Mouse (Mus musculus) small intestine, adult 2 months (tissue): ENCODE results near the gene Slc35d2. TPM values are rescaled to one million over a fixed set of nuclear protein-coding genes. Genes with fewer than 3 reads are reported as not detected.

Source experiments
- H3K27ac ChIP-seq: fragments of 200-500 bp; 2 replicates; pipeline ENCODE4 v1.5.1; 2012; ENCODE audit warnings: low read depth, low read length, control low read depth, inconsistent platforms; ENCODE audit not compliant: insufficient read depth
- H3K27me3 ChIP-seq: fragments of 200-500 bp; 2 replicates; pipeline ENCODE4 v1.6.1; 2012; ENCODE audit warnings: mild to moderate bottlenecking, moderate library complexity, low read length, inconsistent platforms; ENCODE audit not compliant: control insufficient read depth, insufficient read depth
- H3K36me3 ChIP-seq: fragments of 200-500 bp; 2 replicates; pipeline ENCODE4 v1.6.1; 2012; ENCODE audit warnings: mild to moderate bottlenecking, low read length, control low read depth, inconsistent platforms; ENCODE audit not compliant: control insufficient read depth, insufficient read depth
- H3K4me1 ChIP-seq: fragments of 200-500 bp; 2 replicates; pipeline ENCODE4 v1.6.1; 2012; ENCODE audit warnings: low read length, inconsistent platforms, mixed read lengths; ENCODE audit not compliant: control insufficient read depth, insufficient read depth, insufficient read length
- H3K4me3 ChIP-seq: fragments of 200-500 bp; 2 replicates; pipeline ENCODE4 v1.5.1; 2012; ENCODE audit warnings: low read depth, mild to moderate bottlenecking, control low read depth, inconsistent platforms, low read length, moderate library complexity
- CTCF ChIP-seq: fragments of 200-500 bp; IDR thresholded peaks from 2 replicates; pipeline ENCODE4 v1.5.1; 2012; ENCODE audit warnings: low read depth, mild to moderate bottlenecking, control low read depth, inconsistent platforms, low read length, moderate library complexity, mixed read lengths; ENCODE audit not compliant: insufficient replicate concordance, insufficient read length; ENCODE audit errors: extremely low read depth
- POLR2A ChIP-seq: fragments of 200-500 bp; IDR thresholded peaks from 2 replicates; pipeline ENCODE4 v1.6.1; 2012; ENCODE audit warnings: low read depth, mild to moderate bottlenecking, control low read depth, inconsistent platforms, low read length, moderate library complexity
- WGBS: fragments of 180-500 bp; shearing (Covaris S2); methylation state at CpG from one replicate; pipeline ENCODE4 v1.1.7; 2018; 5-methylcytosine and 5-hydroxymethylcytosine counted together
- polyA plus RNA-seq: library from polyadenylated mRNA; depleted of rRNA; stranded (reverse); fragments of >200 nt; gene quantifications from 2 replicates; pipeline ENCODE4 v1.2.3, GENCODE M21; 2012; rRNA removed

Slc35d2 gene
- polyA plus RNA-seq: 3.9 and 7.1 TPM in 2 replicates

DNA sequence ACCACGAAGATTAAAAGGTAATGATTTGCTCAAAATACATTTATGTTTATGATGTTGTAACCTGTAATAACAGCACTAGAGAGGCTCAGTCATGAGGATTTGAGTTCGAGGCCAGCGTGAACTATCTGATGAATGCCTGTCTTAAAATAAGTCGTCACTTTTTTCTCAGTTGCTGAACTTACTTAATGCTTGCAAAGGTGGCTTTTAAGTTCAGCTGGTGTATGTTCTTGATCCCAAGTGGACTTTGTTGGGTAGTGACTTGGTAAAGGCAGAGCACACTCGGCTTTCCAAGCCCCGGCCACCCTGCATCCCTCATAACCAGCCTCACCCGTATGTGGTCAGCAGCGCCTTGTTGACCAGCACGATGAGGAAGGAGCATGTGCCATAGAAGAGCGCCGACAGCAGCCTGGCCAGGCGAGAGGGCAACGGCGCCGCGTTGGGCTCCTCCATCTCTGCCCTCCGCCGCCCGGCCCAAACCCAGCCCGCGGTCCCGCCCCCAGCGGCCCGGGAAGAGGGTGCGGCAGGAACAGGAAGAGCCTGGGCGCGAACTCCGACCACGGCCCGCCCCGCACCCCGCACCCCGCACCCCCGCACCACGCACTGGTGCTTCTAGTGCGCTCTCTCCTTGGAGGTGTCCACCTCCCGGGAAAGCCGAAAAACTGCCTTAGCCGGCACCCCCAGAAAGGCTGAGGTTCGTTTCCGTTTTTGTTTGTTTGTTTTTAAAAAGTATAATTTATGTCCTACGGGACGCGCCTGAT is at the start of gene Slc35d2:
TSS of gene Slc35d2 (minus strand) at position 511 of the 758 bp plus-strand sequence.
- no peaks in the 10 kb centered on the region for H3K27me3 ChIP-seq
- H3K27ac ChIP-seq: peak within 1 kb of the TSS; percentile 82
- WGBS: 4% methylated on average over 44 of the region's 44 CpGs
- no peak for TF ChIP-seq CTCF
- peak; percentile 78; the same call in 1 of the 2 replicates for TF ChIP-seq POLR2A
- H3K36me3 ChIP-seq: no peaks in the 10 kb centered on the region
- peak within 1 kb of the TSS; percentile 78 for H3K4me3 ChIP-seq
- H3K4me1 ChIP-seq: peaks cover 3% of the 10 kb centered on the region; the same call in 1 of the 2 replicates

DNA sequence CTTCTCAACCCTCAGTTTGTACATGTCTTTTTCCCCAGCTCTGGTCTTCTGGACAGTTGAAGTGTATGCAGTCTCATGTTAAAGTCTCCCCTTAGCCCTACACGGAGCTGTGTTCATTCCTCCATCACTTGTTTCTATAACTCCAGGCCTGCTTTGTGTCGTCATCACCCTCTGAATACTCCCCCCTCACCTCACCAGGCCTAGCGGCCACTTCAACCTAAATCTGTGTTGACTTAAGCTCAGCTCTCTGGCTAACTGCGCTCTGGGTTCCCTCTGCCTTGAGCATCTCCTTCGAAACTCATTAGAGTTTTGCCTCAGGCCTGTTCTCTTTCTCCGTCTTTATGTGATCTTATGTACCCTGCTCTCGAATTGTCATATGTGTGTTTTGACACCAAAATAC is 48.8 kb upstream of the Slc35d2 start:
- no peak overlapping the region for H3K27ac ChIP-seq
- peaks cover 5% of the 10 kb centered on the region; the same call in 1 of the 2 replicates for H3K4me1 ChIP-seq
- no peaks in the 10 kb centered on the region for H3K27me3 ChIP-seq
- peaks cover 2% of the 10 kb centered on the region for H3K36me3 ChIP-seq
- 86% methylated on average over 7 of the region's 7 CpGs for WGBS
- H3K4me3 ChIP-seq: no peak overlapping the region
- TF ChIP-seq CTCF (no peak), POLR2A (no peak)

DNA sequence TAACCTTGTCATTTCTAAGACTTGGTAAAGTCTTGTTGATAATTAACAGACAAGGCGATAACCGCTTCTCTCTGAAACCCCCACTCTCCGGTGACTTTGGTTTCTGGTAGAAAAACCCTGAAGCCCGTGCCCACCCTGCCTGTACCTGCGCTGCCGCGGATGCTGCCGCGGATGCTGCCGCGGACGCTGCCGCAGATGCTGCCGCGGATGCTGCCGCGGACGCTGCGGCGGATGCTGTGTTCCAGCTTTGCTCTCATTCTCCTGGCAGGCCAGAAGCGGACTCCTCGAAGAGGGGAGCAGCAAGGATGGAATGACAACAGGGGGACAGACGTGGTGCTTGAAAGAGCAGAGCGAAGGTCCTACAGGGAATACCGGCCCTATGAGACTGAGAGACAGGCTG is 40.6 kb upstream of the Slc35d2 start:
- 98% methylated on average over 25 of the region's 25 CpGs for WGBS
- no peak overlapping the region for H3K27ac ChIP-seq
- no peaks in the 10 kb centered on the region for H3K27me3 ChIP-seq
- peaks cover 2% of the 10 kb centered on the region; the same call in 1 of the 2 replicates for H3K36me3 ChIP-seq
- H3K4me1 ChIP-seq: no peaks in the 10 kb centered on the region
- no peak overlapping the region for H3K4me3 ChIP-seq
- TF ChIP-seq CTCF: no peak
- TF ChIP-seq POLR2A: no peak

DNA sequence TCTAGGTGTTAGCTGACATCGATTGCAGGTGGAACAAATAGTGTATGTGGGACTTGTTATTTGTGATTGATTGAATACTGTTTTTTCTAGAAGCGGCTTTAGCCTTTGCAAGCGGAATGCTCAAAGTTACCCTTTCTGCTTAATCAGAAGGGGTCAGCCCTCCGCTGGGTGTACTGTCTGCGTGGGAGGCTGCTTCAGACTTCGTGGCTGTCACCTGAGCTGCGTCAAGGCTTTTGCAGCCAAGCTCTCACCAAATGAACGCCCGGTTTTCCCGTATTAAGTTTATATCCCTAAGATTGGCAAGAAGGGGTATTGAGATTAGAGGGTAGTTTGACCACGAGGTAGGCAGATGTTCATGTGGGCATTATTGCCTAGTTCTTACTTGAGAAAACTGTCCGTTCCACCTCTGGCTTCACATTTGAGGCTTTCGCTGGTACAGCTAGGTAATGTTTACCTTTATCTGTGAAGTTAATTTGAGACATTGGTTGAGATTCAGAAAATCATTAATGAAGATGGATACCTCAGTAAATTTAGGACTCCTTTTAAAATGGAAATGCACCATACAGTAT is 34.1 kb upstream of the Slc35d2 start:
- no peaks in the 10 kb centered on the region for H3K27me3 ChIP-seq
- no peak overlapping the region for H3K27ac ChIP-seq
- peak overlapping the region; percentile 87; the same call in 1 of the 2 replicates for H3K4me3 ChIP-seq
- WGBS: 64% methylated on average over 13 of the region's 13 CpGs
- peaks cover 4% of the 10 kb centered on the region for H3K4me1 ChIP-seq
- H3K36me3 ChIP-seq: no peaks in the 10 kb centered on the region
- TF ChIP-seq POLR2A (no peak), CTCF (no peak)

DNA sequence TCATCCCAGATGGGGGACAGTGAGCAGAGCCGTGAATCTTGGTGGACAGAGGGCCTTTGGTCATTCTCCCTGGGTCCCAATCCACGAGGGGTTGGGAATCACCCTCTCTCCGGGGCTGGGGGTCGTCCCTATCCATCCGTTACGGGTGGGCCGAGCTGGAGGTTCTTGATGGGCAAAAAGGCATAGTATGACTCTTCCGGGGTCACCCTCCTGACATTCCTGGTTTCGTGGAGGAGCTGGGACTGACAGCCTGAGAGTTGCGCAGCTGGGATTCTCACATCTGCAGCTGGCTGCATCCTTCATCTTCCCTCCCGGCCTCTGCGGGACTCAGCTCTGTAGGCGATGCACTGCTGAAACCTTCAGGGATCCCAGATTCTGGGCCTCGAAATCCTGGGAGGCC is 33.5 kb upstream of the Slc35d2 start:
- Histone ChIP-seq H3K27ac (no peak overlapping the region), H3K27me3 (no peaks in the 10 kb centered on the region), H3K4me3 (peak overlapping the region; percentile 87), H3K36me3 (no peaks in the 10 kb centered on the region), H3K4me1 (peaks cover 4% of the 10 kb centered on the region)
- 9% methylated on average over 14 of the region's 14 CpGs for WGBS
- TF ChIP-seq POLR2A (no peak), CTCF (no peak)

DNA sequence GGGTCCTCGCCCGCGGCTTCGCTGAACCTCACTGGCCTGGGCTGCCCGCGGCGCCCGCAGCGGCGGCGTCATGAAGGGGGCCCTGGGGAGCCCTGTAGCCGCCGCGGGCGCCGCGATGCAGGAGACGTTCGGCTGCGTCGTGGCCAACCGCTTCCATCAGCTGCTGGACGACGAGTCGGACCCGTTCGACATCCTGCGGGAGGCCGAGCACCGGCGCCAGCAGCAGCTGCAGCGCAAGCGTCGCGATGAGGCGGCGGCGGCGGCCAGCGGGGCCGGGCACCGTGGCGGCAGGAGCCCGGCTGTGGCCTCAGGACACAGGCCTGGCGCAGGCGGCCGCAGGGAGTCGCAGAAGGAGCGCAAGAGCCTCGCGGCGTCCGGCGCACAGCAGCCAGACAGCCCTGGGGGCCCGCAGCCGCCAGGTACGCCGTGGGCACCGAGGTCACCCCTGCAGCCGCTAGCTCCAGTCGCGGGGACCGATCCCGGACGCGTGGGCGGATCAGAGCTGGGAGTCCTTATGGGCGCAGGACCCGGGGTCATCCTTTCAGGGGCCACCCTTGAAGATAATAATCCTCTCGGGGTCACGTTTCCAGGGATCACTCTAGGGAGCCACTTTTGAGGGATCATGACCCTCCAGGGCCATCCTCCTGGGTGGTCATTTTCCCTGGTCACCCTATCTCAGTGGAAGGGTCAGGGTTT is 32.9 kb upstream of the Slc35d2 start:
- WGBS: under 1% methylated on average over 68 of the region's 71 CpGs
- peak overlapping the region; percentile 87 for H3K4me3 ChIP-seq
- peak overlapping the region; percentile 38; the same call in 1 of the 2 replicates for H3K27ac ChIP-seq
- no peaks in the 10 kb centered on the region for H3K27me3 ChIP-seq
- H3K4me1 ChIP-seq: peaks cover 4% of the 10 kb centered on the region
- H3K36me3 ChIP-seq: no peaks in the 10 kb centered on the region
- TF ChIP-seq POLR2A (no peak), CTCF (no peak)

DNA sequence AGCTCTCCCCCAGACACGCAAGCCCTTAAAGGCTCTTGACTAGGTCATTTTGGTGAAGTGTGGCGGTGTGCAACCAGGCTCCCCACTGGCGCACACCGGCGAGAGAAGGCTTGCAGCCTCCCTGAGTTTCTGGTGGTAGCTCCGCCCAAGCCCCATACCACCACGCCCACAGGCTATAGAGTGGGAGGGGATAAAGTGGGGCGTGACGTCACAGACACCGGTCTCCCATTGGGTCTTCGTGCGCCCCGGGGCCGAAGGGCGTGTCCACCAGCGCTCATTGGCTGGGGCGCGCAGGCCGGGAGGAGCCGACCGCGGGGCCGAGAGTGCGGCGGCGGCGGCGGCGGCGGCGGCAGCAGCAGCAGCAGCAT is 32.4 kb upstream of the Slc35d2 start, which contains the start of gene Habp4:
TSS of gene Habp4 (plus strand) at position 277 of the 368 bp plus-strand sequence.
- WGBS: under 1% methylated on average over 25 of the region's 31 CpGs
- Histone ChIP-seq H3K27me3 (no peaks in the 10 kb centered on the region), H3K27ac (peak within 1 kb of the TSS; percentile 38; the same call in 1 of the 2 replicates), H3K4me1 (peaks cover 4% of the 10 kb centered on the region), H3K4me3 (peak within 1 kb of the TSS; percentile 87), H3K36me3 (no peaks in the 10 kb centered on the region)
- TF ChIP-seq POLR2A (0 out of 2 replicates have a peak, but pooled peaks have one; percentile 16), CTCF (no peak)
